Mouse (Mus musculus) neural tube, embryonic 11.5 days (tissue): ENCODE measurements around the gene Gss. TPM values are rescaled to one million over a fixed set of nuclear protein-coding genes. Genes with fewer than 3 reads are reported as not detected.

Experiments used
- ATAC-seq: fragments of 200-750 bp; cut with Nextera tagmentation; 2 replicates; pipeline ENCODE4 v1.8.0; 2017; ENCODE audit warnings: moderate number of reproducible peaks, mild to moderate bottlenecking, moderate TSS enrichment, moderate library complexity; ENCODE audit not compliant: insufficient read depth, low FRiP score, low TSS enrichment
- DNase-seq: peaks from one replicate; pipeline ENCODE4 v3.0.0-alpha.2; 2015; ENCODE audit warnings: low spot score
- H3K27ac ChIP-seq: fragments of 300-500 bp; sonication (generic); 2 replicates; pipeline ENCODE4 v1.5.1; 2014; ENCODE audit warnings: low read depth, mild to moderate bottlenecking, low read length
- H3K27me3 ChIP-seq: fragments of 300-500 bp; sonication (generic); 2 replicates; pipeline ENCODE4 v1.6.1; 2014; ENCODE audit warnings: mild to moderate bottlenecking, low read length, mixed read lengths; ENCODE audit not compliant: control insufficient read depth, insufficient read depth
- H3K36me3 ChIP-seq: fragments of 300-500 bp; sonication (generic); 2 replicates; pipeline ENCODE4 v1.6.1; 2014; ENCODE audit warnings: mild to moderate bottlenecking, low read length, moderate library complexity, mixed read lengths; ENCODE audit not compliant: control insufficient read depth, insufficient read depth
- H3K4me1 ChIP-seq: fragments of 300-500 bp; sonication (generic); 2 replicates; pipeline ENCODE4 v1.6.1; 2014; ENCODE audit warnings: low read length, mixed read lengths; ENCODE audit not compliant: control insufficient read depth, insufficient read depth
- H3K4me2 ChIP-seq: fragments of 300-500 bp; sonication (generic); 2 replicates; pipeline ENCODE4 v1.6.1; 2014; ENCODE audit warnings: low read depth, mild to moderate bottlenecking, moderate library complexity
- H3K4me3 ChIP-seq: fragments of 300-500 bp; sonication (generic); 2 replicates; pipeline ENCODE4 v1.5.1; 2014; ENCODE audit warnings: low read depth, low read length
- H3K9ac ChIP-seq: fragments of 300-500 bp; sonication (generic); 2 replicates; pipeline ENCODE4 v1.6.1; 2014; ENCODE audit warnings: mild to moderate bottlenecking, low read length
- H3K9me3 ChIP-seq: fragments of 300-500 bp; sonication (generic); 2 replicates; pipeline ENCODE4 v1.6.1; 2016; ENCODE audit warnings: low read length; ENCODE audit not compliant: control insufficient read depth
- WGBS: fragments of 180-500 bp; shearing (Covaris S2); extraction: QIAGEN DNeasy Blood & Tissue Kit; methylation state at CpG from one replicate; pipeline ENCODE4 v1.1.7; 2014; 5-methylcytosine and 5-hydroxymethylcytosine counted together
- polyA plus RNA-seq: library from polyadenylated mRNA; unstranded; fragments of >200 nt; fragmentation: Nextera tagmentation; extraction: Ambion mirVana; gene quantifications from 2 replicates; pipeline ENCODE4 v1.2.1, GENCODE M21; 2014

The Gss gene
- polyA plus RNA-seq, 1 experiment from 2014 or later = 15.5 TPM

DNA sequence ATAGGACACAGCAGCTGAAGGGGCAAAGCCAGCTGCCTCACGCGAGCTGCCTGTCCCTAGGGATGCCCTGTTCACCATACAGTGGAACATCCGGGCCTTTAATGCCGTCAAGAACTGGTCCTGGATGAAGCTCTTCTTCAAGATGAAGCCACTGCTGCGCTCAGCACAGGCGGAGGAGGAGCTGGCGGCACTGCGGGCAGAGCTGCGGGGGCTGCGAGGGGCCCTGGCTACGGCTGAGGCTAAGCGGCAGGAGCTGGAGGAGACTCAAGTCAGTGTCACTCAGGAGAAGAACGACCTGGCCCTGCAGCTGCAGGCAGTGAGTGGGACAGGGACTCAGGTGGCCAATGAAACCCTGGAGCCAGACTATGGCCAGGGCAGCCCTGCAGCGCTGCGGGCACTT, 33.7 kb upstream of the Gss start:
- WGBS = 55% methylated on average over 15 of the region's 15 CpGs
- ATAC-seq (no peak), DNase-seq (no peak)
- Histone ChIP-seq H3K27me3 (peaks cover 39% of the 10 kb centered on the region), H3K9me3 (no peaks in the 10 kb centered on the region), H3K4me1 (peaks cover 7% of the 10 kb centered on the region), H3K36me3 (no peaks in the 10 kb centered on the region), H3K27ac (no peak overlapping the region), H3K9ac (0 out of 2 replicates have a peak overlapping the region, but pooled peaks have one; percentile 22), H3K4me3 (no peak overlapping the region), H3K4me2 (no peak overlapping the region)

DNA sequence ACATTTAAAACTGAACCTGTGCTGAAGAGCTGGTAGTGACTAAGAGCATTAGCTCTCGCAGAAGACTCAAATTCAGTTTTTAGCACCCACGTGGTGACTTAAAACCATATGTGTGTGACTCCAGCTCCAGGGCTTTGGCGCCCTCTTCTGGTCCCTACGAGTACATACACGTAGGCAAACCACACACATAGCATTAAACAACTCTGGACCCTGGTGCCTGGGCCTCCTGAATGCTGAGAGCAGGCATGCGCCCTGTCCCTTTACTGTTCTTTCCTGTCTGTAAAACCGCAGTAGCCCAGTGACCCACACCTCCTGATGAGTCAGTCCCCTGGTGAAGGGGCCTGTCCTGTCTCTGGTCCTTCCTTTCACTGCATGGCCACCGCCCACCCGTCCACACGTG, 32.1 kb upstream of the Gss start:
- DNase-seq (peak; percentile 59), ATAC-seq (no peak)
- Histone ChIP-seq H3K27me3 (peaks cover 24% of the 10 kb centered on the region), H3K4me1 (peaks cover under 1% of the 10 kb centered on the region; the same call in 1 of the 2 replicates), H3K4me3 (no peak overlapping the region), H3K9ac (no peak overlapping the region), H3K27ac (no peak overlapping the region), H3K9me3 (no peaks in the 10 kb centered on the region), H3K36me3 (no peaks in the 10 kb centered on the region), H3K4me2 (no peak overlapping the region)
- WGBS = 39% methylated on average over 10 of the region's 10 CpGs

- H3K4me3 ChIP-seq = no peak overlapping the region
These were observed 31.4 kb upstream of the Gss start for GRCm38 (mm10) chr2:155623996-155624395.

GRCm38 (mm10) chr2:155622606-155623005, 30.0 kb upstream of the Gss start:
- Histone ChIP-seq H3K4me2 (no peak overlapping the region), H3K4me1 (no peaks in the 10 kb centered on the region), H3K4me3 (no peak overlapping the region), H3K27ac (no peak overlapping the region), H3K9me3 (no peaks in the 10 kb centered on the region), H3K9ac (no peak overlapping the region), H3K36me3 (no peaks in the 10 kb centered on the region), H3K27me3 (peaks cover 4% of the 10 kb centered on the region; the same call in 1 of the 2 replicates)
- 28% methylated on average over 10 of the region's 11 CpGs for WGBS
- no peak for ATAC-seq
- DNase-seq = no peak

More at GRCm38 (mm10) chr2:155623996-155624395, 31.4 kb upstream of the Gss start:
- H3K4me2 ChIP-seq = no peak overlapping the region
- no peaks in the 10 kb centered on the region for H3K36me3 ChIP-seq
- DNase-seq (no peak), ATAC-seq (no peak)
- no peaks in the 10 kb centered on the region for H3K4me1 ChIP-seq
- H3K27me3 ChIP-seq = peaks cover 18% of the 10 kb centered on the region
- no peaks in the 10 kb centered on the region for H3K9me3 ChIP-seq
- H3K27ac ChIP-seq = no peak overlapping the region
- WGBS = 90% methylated on average over 6 of the region's 6 CpGs
- no peak overlapping the region for H3K9ac ChIP-seq

DNA sequence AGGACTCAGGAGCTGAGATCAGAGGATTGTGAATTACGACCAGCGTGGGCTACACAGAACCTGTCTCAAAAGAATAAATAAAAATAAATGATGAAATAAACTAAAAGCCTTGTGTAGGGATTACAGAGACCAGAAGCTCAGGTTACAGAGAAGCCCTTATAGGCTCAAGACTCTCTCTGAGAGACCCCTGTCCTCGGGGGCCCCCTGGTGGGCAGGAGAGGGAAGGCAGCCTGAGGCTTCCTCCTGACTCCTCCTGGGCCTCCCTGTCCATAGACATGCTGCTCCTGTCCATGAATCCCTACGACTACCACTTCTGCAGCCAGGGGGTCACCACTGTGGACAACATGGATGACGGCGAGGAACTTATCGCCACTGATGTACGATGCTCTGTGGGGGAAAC, 27.2 kb upstream of the Gss start:
- 17% methylated on average over 8 of the region's 8 CpGs for WGBS
- DNase-seq (peak; percentile 87), ATAC-seq (peak; percentile 31; the same call in 1 of the 2 replicates)
- Histone ChIP-seq H3K9me3 (no peaks in the 10 kb centered on the region), H3K4me1 (no peaks in the 10 kb centered on the region), H3K36me3 (no peaks in the 10 kb centered on the region), H3K27me3 (no peaks in the 10 kb centered on the region), H3K9ac (no peak overlapping the region), H3K4me2 (no peak overlapping the region), H3K27ac (no peak overlapping the region), H3K4me3 (no peak overlapping the region)

DNA sequence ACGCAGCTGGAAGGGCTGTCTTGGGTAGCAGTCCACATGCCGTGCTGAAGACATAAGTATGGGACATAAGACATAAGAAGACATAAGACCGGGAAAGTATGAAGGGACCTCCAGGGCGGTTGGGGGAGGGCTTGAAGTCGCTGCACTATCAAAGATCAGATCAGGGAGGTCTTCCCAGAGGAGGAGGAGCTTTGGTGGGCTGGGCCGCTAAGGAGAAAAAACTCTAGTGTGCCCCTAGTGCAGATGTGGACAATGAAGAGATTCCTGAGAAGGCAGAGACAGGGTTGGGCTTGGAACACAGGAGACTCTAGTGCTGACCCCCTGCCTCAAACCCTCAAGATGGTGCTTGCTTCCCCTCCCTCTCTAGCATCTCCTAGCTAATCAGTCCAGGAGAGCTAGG, 24.4 kb upstream of the Gss start:
- ATAC-seq = no peak
- Histone ChIP-seq H3K9ac (no peak overlapping the region), H3K4me1 (no peaks in the 10 kb centered on the region), H3K27ac (no peak overlapping the region), H3K4me2 (no peak overlapping the region), H3K4me3 (no peak overlapping the region), H3K27me3 (no peaks in the 10 kb centered on the region), H3K9me3 (no peaks in the 10 kb centered on the region), H3K36me3 (no peaks in the 10 kb centered on the region)
- 64% methylated on average over 6 of the region's 6 CpGs for WGBS
- no peak for DNase-seq

DNA sequence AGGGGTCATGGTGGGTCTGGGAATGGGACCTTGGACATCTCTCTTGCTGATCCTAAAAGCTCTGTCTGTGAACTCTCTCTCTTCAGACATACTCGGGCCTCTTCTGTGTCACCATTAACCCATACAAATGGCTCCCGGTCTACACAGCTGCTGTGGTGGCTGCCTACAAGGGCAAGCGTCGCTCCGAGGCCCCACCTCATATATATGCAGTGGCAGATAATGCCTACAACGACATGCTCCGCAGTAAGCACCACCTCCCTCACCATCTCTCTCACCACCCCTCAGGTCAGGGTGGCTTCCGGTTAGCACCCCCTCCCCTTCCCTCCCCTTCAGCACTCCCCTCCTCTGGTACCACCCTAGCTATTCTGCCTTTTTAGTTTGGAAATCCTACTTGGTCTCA, 21.3 kb upstream of the Gss start:
- Histone ChIP-seq H3K4me1 (no peaks in the 10 kb centered on the region), H3K9me3 (no peaks in the 10 kb centered on the region), H3K9ac (no peak overlapping the region)

DNA sequence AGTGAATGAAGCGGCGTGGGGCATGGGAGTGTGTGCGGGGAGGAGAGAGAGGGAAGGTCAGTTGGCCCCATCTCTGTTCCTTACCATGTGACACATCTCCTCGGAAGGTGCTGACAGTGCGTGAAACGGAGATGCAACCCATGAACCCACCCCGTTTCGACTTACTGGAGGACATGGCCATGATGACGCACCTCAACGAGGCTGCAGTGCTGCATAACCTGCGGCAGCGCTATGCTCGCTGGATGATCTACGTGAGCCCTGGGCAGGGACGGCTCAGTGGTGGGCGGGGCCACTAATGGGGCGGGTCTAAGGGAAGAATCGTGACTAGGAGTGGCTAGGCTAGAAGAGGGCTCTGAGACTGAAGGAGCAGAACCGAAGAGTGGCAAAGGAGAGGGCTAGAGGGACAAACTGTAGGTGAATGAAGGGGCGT, 20.7 kb upstream of the Gss start:
- Histone ChIP-seq H3K4me2 (peak overlapping the region; percentile 39), H3K36me3 (no peaks in the 10 kb centered on the region), H3K4me3 (peak overlapping the region; percentile 12; the same call in 1 of the 2 replicates), H3K27ac (no peak overlapping the region), H3K27me3 (no peaks in the 10 kb centered on the region), H3K4me1 (no peaks in the 10 kb centered on the region), H3K9ac (0 out of 2 replicates have a peak overlapping the region, but pooled peaks have one; percentile 23), H3K9me3 (no peaks in the 10 kb centered on the region)
- no peak for ATAC-seq
- 6% methylated on average over 19 of the region's 20 CpGs for WGBS
- DNase-seq = peak; percentile 66

More for the DNA sequence above, 21.3 kb upstream of the Gss start:
- WGBS = 69% methylated on average over 8 of the region's 8 CpGs
- Histone ChIP-seq H3K4me2 (peak overlapping the region; percentile 39; the same call in 1 of the 2 replicates), H3K36me3 (no peaks in the 10 kb centered on the region), H3K27me3 (no peaks in the 10 kb centered on the region), H3K27ac (no peak overlapping the region), H3K4me3 (no peak overlapping the region)
- ATAC-seq (no peak), DNase-seq (no peak)

- WGBS = 85% methylated on average over 9 of the region's 9 CpGs
- Histone ChIP-seq H3K27me3 (no peaks in the 10 kb centered on the region), H3K9me3 (no peaks in the 10 kb centered on the region), H3K27ac (no peak overlapping the region), H3K36me3 (no peaks in the 10 kb centered on the region), H3K4me3 (no peak overlapping the region), H3K9ac (no peak overlapping the region), H3K4me1 (no peaks in the 10 kb centered on the region), H3K4me2 (no peak overlapping the region)
- ATAC-seq (no peak), DNase-seq (no peak)
These were observed 19.4 kb upstream of the Gss start for GRCm38 (mm10) chr2:155611834-155612550.
